Mouse (Mus musculus) heart, postnatal 0 days (tissue): ENCODE measurements around the gene Prok1. TPM values are rescaled to one million over a fixed set of nuclear protein-coding genes. Genes with fewer than 3 reads are reported as not detected.

Experiments used
- ATAC-seq: fragments of 200-750 bp; cut with Nextera tagmentation; 2 replicates; pipeline ENCODE4 v1.8.0; 2017; ENCODE audit warnings: low read depth, moderate number of reproducible peaks, moderate library complexity; ENCODE audit not compliant: insufficient read depth
- DNase-seq: peaks from one replicate; pipeline ENCODE4 v3.0.0-alpha.2; 2016; ENCODE audit warnings: low spot score
- H3K27ac ChIP-seq: fragments of 300-500 bp; sonication (generic); 2 replicates; pipeline ENCODE4 v1.5.1; 2014; ENCODE audit warnings: low read depth, mild to moderate bottlenecking
- H3K27me3 ChIP-seq: fragments of 300-500 bp; sonication (generic); 2 replicates; pipeline ENCODE4 v1.6.1; 2014; ENCODE audit warnings: low read length, mixed read lengths; ENCODE audit not compliant: control insufficient read depth, insufficient read depth
- H3K36me3 ChIP-seq: fragments of 300-500 bp; sonication (generic); replicated peaks from 2 replicates; pipeline ENCODE4 v1.6.1; 2014; ENCODE audit warnings: low read length, mixed read lengths; ENCODE audit not compliant: control insufficient read depth, insufficient read depth
- H3K4me1 ChIP-seq: fragments of 300-500 bp; sonication (generic); 2 replicates; pipeline ENCODE4 v1.6.1; 2014; ENCODE audit warnings: antibody characterized with exemption; ENCODE audit not compliant: control insufficient read depth, insufficient read depth
- H3K4me2 ChIP-seq: fragments of 300-500 bp; sonication (generic); 2 replicates; pipeline ENCODE4 v1.6.1; 2014; ENCODE audit warnings: low read depth, mild to moderate bottlenecking, low read length, moderate library complexity
- H3K4me3 ChIP-seq: fragments of 300-500 bp; sonication (generic); 2 replicates; pipeline ENCODE4 v1.5.1; 2014; ENCODE audit warnings: low read depth, low read length
- H3K9ac ChIP-seq: fragments of 300-500 bp; sonication (generic); replicated peaks from 2 replicates; pipeline ENCODE4 v1.6.1; 2014; ENCODE audit warnings: low read depth, low read length, mixed read lengths
- H3K9me3 ChIP-seq: fragments of 300-500 bp; sonication (generic); replicated peaks from 2 replicates; pipeline ENCODE4 v1.6.1; 2016; ENCODE audit warnings: low read length; ENCODE audit not compliant: control insufficient read depth
- CTCF ChIP-seq: IDR thresholded peaks from 2 replicates; pipeline ENCODE4 v1.5.1; 2016; ENCODE audit warnings: antibody characterized with exemption, control low read depth, low read depth
- EP300 ChIP-seq: IDR thresholded peaks from 2 replicates; pipeline ENCODE4 v1.6.1; 2016; ENCODE audit warnings: antibody characterized with exemption, low read depth
- WGBS: fragments of 180-500 bp; shearing (Covaris S2); extraction: QIAGEN DNeasy Blood & Tissue Kit; methylation state at CpG from one replicate; pipeline ENCODE4 v1.1.7; 2014; 5-methylcytosine and 5-hydroxymethylcytosine counted together
- polyA plus RNA-seq: library from polyadenylated mRNA; unstranded; fragments of >200 nt; fragmentation: Nextera tagmentation; extraction: Ambion mirVana; gene quantifications from 2 replicates; pipeline ENCODE4 v1.2.1, GENCODE M21; 2015
- total RNA-seq: library from RNA; depleted of rRNA; stranded (reverse); fragments of >200 nt; gene quantifications from 2 replicates; pipeline ENCODE4 v1.2.3, GENCODE M21; 2014; ENCODE audit warnings: low replicate concordance; rRNA removed

Gene Prok1
- total RNA-seq (not detected in 2 replicates), polyA plus RNA-seq (not detected in 2 replicates)

GRCm38 (mm10) chr3:107239607-107240006 lies at the start of gene Prok1:
TSS of gene Prok1 (minus strand) at chr3:107239707.
- TF ChIP-seq EP300: no peak
- no peak for TF ChIP-seq CTCF
- ATAC-seq: no peak
- Histone ChIP-seq H3K27ac (no peak within 1 kb of the TSS), H3K36me3 (no peaks in the 10 kb centered on the region), H3K9ac (no peak within 1 kb of the TSS), H3K27me3 (0 out of 2 replicates have a peak, but pooled peaks cover 4% of the 10 kb centered on the region), H3K4me3 (no peak within 1 kb of the TSS), H3K4me2 (no peak within 1 kb of the TSS), H3K4me1 (no peaks in the 10 kb centered on the region), H3K9me3 (no peaks in the 10 kb centered on the region)
- WGBS: 75% methylated on average over 9 of the region's 9 CpGs
- DNase-seq: no peak

- no peak overlapping the region for H3K27ac ChIP-seq
- no peaks in the 10 kb centered on the region for H3K9me3 ChIP-seq
- TF ChIP-seq EP300 (no peak), CTCF (no peak)
- no peaks in the 10 kb centered on the region for H3K27me3 ChIP-seq
- H3K4me3 ChIP-seq: no peak overlapping the region
- DNase-seq: no peak
- no peaks in the 10 kb centered on the region for H3K4me1 ChIP-seq
- H3K36me3 ChIP-seq: peaks cover 14% of the 10 kb centered on the region
- no peak overlapping the region for H3K4me2 ChIP-seq
- no peak for ATAC-seq
- H3K9ac ChIP-seq: no peak overlapping the region
Observed at GRCm38 (mm10) chr3:107287346-107287745, 47.8 kb upstream of the Prok1 start.

GRCm38 (mm10) chr3:107286123-107286522 lies 46.6 kb upstream of the Prok1 start:
- Histone ChIP-seq H3K4me1 (no peaks in the 10 kb centered on the region), H3K27ac (no peak overlapping the region), H3K9ac (no peak overlapping the region), H3K27me3 (no peaks in the 10 kb centered on the region), H3K4me3 (no peak overlapping the region), H3K36me3 (peaks cover 24% of the 10 kb centered on the region), H3K4me2 (no peak overlapping the region), H3K9me3 (no peaks in the 10 kb centered on the region)
- ATAC-seq (no peak), DNase-seq (no peak)
- WGBS: 75% methylated on average over 2 of the region's 2 CpGs
- TF ChIP-seq CTCF (no peak), EP300 (no peak)

- peak; percentile 80 for DNase-seq
- WGBS: 2% methylated on average over 43 of the region's 43 CpGs
- Histone ChIP-seq H3K27me3 (no peaks in the 10 kb centered on the region), H3K36me3 (peaks cover 17% of the 10 kb centered on the region), H3K4me2 (peak within 1 kb of the TSS; percentile 75), H3K9me3 (no peaks in the 10 kb centered on the region), H3K4me1 (peaks cover 14% of the 10 kb centered on the region), H3K4me3 (peak within 1 kb of the TSS; percentile 95), H3K27ac (peak within 1 kb of the TSS; percentile 2; the same call in 1 of the 2 replicates), H3K9ac (peak within 1 kb of the TSS; percentile 90)
- 0 out of 2 replicates have a peak, but pooled peaks have one; percentile 34 for TF ChIP-seq EP300
- no peak for TF ChIP-seq CTCF
- peak; percentile 77 for ATAC-seq
Observed at GRCm38 (mm10) chr3:107278479-107279269, 39.2 kb upstream of the Prok1 start, which contains the start of gene Lamtor5. TSS of gene Lamtor5 (plus strand) at chr3:107278858.

GRCm38 (mm10) chr3:107276626-107277025 lies 37.1 kb upstream of the Prok1 start:
- H3K27me3 ChIP-seq: no peaks in the 10 kb centered on the region
- peaks cover 3% of the 10 kb centered on the region; the same call in 1 of the 2 replicates for H3K36me3 ChIP-seq
- H3K4me3 ChIP-seq: no peak overlapping the region
- no peaks in the 10 kb centered on the region for H3K9me3 ChIP-seq
- ATAC-seq (no peak), DNase-seq (no peak)
- no peak overlapping the region for H3K27ac ChIP-seq
- no peak for TF ChIP-seq EP300
- no peak overlapping the region for H3K9ac ChIP-seq
- WGBS: 78% methylated on average over 3 of the region's 3 CpGs
- no peak overlapping the region for H3K4me2 ChIP-seq
- peaks cover 14% of the 10 kb centered on the region for H3K4me1 ChIP-seq

GRCm38 (mm10) chr3:107275996-107276395 lies 36.5 kb upstream of the Prok1 start:
- DNase-seq (no peak), ATAC-seq (no peak)
- Histone ChIP-seq H3K9me3 (no peaks in the 10 kb centered on the region), H3K36me3 (no peaks in the 10 kb centered on the region), H3K27me3 (no peaks in the 10 kb centered on the region), H3K4me1 (peaks cover 14% of the 10 kb centered on the region), H3K4me3 (no peak overlapping the region), H3K27ac (no peak overlapping the region), H3K4me2 (no peak overlapping the region), H3K9ac (no peak overlapping the region)
- 56% methylated on average over 4 of the region's 4 CpGs for WGBS
- TF ChIP-seq CTCF (peak; percentile 29; the same call in 1 of the 2 replicates), EP300 (no peak)
